Mouse (Mus musculus) lung, adult 2 months (tissue): Measurements from ENCODE around the gene Eef1akmt4. TPM values are rescaled to one million over a fixed set of nuclear protein-coding genes. Genes with fewer than 3 reads are reported as not detected.

Experiments
- DNase-seq: peaks from one replicate; pipeline ENCODE4 v3.0.0; 2022
- H3K4me1 ChIP-seq: fragments of 200-500 bp; 2 replicates; pipeline ENCODE4 v1.6.1; 2011; ENCODE audit warnings: low read length; ENCODE audit not compliant: control insufficient read depth, insufficient read depth
- H3K4me3 ChIP-seq: fragments of 200-500 bp; replicated peaks from 2 replicates; pipeline ENCODE3; 2011; ENCODE audit warnings: low read depth, mild to moderate bottlenecking, control low read depth, low read length; ENCODE audit errors: extremely low read depth
- CTCF ChIP-seq: fragments of 200-500 bp; IDR thresholded peaks from 2 replicates; pipeline ENCODE4 v1.5.1; 2011; ENCODE audit warnings: mild to moderate bottlenecking, low read length, control low read depth; ENCODE audit not compliant: insufficient read depth
- POLR2A ChIP-seq: fragments of 200-500 bp; IDR thresholded peaks from 2 replicates; pipeline ENCODE4 v1.6.1; 2011; ENCODE audit warnings: low read depth, mild to moderate bottlenecking, control low read depth, low read length, borderline replicate concordance; ENCODE audit errors: extremely low read depth
- WGBS: fragments of 180-500 bp; shearing (Covaris S2); methylation state at CpG from one replicate; pipeline ENCODE4 v1.1.7; 2018; 5-methylcytosine and 5-hydroxymethylcytosine counted together
- polyA plus RNA-seq: library from polyadenylated mRNA; depleted of rRNA; stranded (reverse); fragments of >200 nt; gene quantifications from 2 replicates; pipeline ENCODE4 v1.2.3, GENCODE M21; 2012; rRNA removed

Gene Eef1akmt4
- 7.6 and 8.3 TPM in 2 replicates for polyA plus RNA-seq

DNA sequence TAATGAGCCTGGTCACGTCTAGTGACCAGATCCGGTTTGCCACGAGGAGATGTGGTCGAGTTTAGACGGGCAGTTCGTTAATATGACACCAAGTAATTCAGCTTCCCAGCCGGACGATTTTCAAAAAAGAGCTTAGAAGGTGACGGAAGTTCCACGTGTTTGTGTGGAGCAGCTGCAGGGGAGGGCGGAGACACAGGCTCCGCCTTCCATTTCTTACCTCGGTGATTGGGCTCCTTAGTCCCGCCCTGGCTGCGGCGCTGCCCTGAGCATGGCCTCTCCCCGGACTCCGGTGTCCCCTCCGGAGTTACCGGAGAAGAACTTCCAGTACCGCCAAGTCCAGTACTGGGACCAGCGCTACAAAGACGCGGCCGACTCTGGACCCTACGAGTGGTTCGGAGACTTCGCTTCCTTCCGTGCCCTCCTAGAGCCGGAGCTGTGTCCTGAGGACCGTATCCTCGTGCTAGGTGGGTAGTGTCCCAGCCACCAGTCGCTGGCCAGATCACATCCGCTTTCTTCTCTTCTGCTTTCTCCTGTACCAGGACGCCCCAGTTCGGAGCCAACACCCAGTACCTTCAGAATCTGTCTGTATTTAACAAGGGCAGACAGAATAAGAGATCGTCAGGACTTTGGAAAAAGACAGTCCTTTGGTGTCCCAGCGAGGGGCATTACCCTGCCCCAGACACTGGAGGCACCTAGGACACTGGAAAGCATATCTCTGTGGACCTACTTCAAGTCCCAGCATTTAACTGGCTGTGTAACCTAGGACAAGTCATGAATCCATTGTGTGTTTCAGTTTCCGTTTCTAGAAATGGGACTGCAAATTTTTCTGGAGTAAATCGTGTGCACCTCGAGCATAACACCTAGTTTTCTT is at the start of gene Eef1akmt4, which contains the start of the genes Gm49333 and Alg3:
Gene Eef1akmt4 (plus strand): TSS at position 237 of the 871 bp plus-strand sequence.
Gene Gm49333 (plus strand): TSS at position 254 of the 871 bp plus-strand sequence.
Gene Alg3 (minus strand): TSS at position 379 of the 871 bp plus-strand sequence.
- WGBS, result 1% methylated on average over 41 of the region's 41 CpGs

GRCm38 (mm10) chr16:20565075-20565474 is 46.3 kb upstream of the Eef1akmt4 start:
- no peaks in the 10 kb centered on the region for H3K4me1 ChIP-seq
- H3K4me3 ChIP-seq, result no peak overlapping the region
- DNase-seq, result no peak
- TF ChIP-seq POLR2A, result no peak
- TF ChIP-seq CTCF, result no peak
- WGBS, result 25% methylated on average over 1 of the region's 1 CpGs

More for the DNA sequence above, at the start of gene Eef1akmt4, which contains the start of the genes Gm49333 and Alg3:
- H3K4me3 ChIP-seq, result peak within 1 kb of the TSS; percentile 78
- H3K4me1 ChIP-seq, result peaks cover 2% of the 10 kb centered on the region; the same call in 1 of the 2 replicates
- no peak for TF ChIP-seq CTCF
- peak; percentile 42; the same call in 1 of the 2 replicates for TF ChIP-seq POLR2A
- DNase-seq, result peak; percentile 83

GRCm38 (mm10) chr16:20589366-20589938 is 21.9 kb upstream of the Eef1akmt4 start, which contains the start of gene Vwa5b2:
Vwa5b2 (plus strand) TSS chr16:20589471.
- WGBS, result 1% methylated on average over 24 of the region's 24 CpGs

GRCm38 (mm10) chr16:20589939-20590679 is 21.3 kb upstream of the Eef1akmt4 start:
- Histone ChIP-seq H3K4me3 (peak overlapping the region; percentile 6), H3K4me1 (peaks cover 3% of the 10 kb centered on the region)
- WGBS, result under 1% methylated on average over 39 of the region's 39 CpGs
- TF ChIP-seq CTCF (no peak), POLR2A (no peak)
- DNase-seq, result no peak

More at GRCm38 (mm10) chr16:20589366-20589938, 21.9 kb upstream of the Eef1akmt4 start, which contains the start of gene Vwa5b2:
- no peak for TF ChIP-seq POLR2A
- no peak for TF ChIP-seq CTCF
- Histone ChIP-seq H3K4me1 (peaks cover 3% of the 10 kb centered on the region), H3K4me3 (peak within 1 kb of the TSS; percentile 6)
- DNase-seq, result no peak

DNA sequence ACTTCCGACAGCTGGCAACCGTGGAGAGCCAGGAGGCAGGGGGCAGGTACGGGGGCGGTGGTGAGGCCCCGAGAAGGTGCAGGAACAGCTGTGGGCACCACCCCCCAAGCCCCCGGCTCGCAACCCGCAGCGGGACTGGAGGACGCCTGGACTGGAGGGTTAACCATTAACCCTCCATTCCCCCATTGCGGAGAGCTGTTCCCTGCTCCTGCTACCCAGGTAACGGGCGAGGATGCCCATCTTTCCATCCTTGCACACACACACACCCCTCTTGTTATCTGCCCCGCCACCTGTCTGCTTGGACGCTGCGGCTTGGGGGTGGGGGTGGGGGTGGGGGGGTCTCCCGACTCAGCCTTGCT is 20.7 kb upstream of the Eef1akmt4 start:
- TF ChIP-seq CTCF, result no peak
- no peak for TF ChIP-seq POLR2A
- 4% methylated on average over 17 of the region's 17 CpGs for WGBS
- no peak overlapping the region for H3K4me3 ChIP-seq
- DNase-seq, result no peak
- peaks cover 3% of the 10 kb centered on the region for H3K4me1 ChIP-seq

- Histone ChIP-seq H3K4me3 (no peak overlapping the region), H3K4me1 (peaks cover 3% of the 10 kb centered on the region)
- DNase-seq, result no peak
- 4% methylated on average over 48 of the region's 48 CpGs for WGBS
- no peak for TF ChIP-seq POLR2A
These were observed 20.2 kb upstream of the Eef1akmt4 start for GRCm38 (mm10) chr16:20591076-20591705.

GRCm38 (mm10) chr16:20595060-20595673 is 16.2 kb upstream of the Eef1akmt4 start:
- no peak for DNase-seq
- H3K4me1 ChIP-seq, result peaks cover 1% of the 10 kb centered on the region
- H3K4me3 ChIP-seq, result no peak overlapping the region
- TF ChIP-seq POLR2A, result no peak
- TF ChIP-seq CTCF, result no peak
- WGBS, result 74% methylated on average over 7 of the region's 7 CpGs

- WGBS, result 81% methylated on average over 4 of the region's 4 CpGs
- no peak for DNase-seq
- no peaks in the 10 kb centered on the region for H3K4me1 ChIP-seq
- no peak for TF ChIP-seq CTCF
- TF ChIP-seq POLR2A, result no peak
- no peak overlapping the region for H3K4me3 ChIP-seq
These were observed 15.7 kb upstream of the Eef1akmt4 start for GRCm38 (mm10) chr16:20595737-20596136.
